Mouse (Mus musculus) E14TG2a.4 (cell line): Measurements from ENCODE around the gene Trmt11.

Experiments used
- H3K27me3 ChIP-seq: 2 replicates; pipeline ENCODE4 v1.6.1; 2014; ENCODE audit warnings: low read length, control low read depth; ENCODE audit not compliant: insufficient read depth
- H3K36me3 ChIP-seq: 2 replicates; pipeline ENCODE4 v1.6.1; 2014; ENCODE audit warnings: low read length, control low read depth; ENCODE audit not compliant: insufficient read depth
- H3K4me1 ChIP-seq: replicated peaks from 2 replicates; pipeline ENCODE4 v1.6.1; 2014; ENCODE audit warnings: low read depth, low read length, control low read depth
- H3K4me3 ChIP-seq: replicated peaks from 2 replicates; pipeline ENCODE4 v1.5.1; 2014; ENCODE audit warnings: mild to moderate bottlenecking, low read length
- H3K9me3 ChIP-seq: 2 replicates; pipeline ENCODE4 v1.6.1; 2014; ENCODE audit warnings: low read length, control low read depth
- CTCF ChIP-seq: conservative IDR thresholded peaks from 2 replicates; pipeline ENCODE4 v1.5.1; 2014; ENCODE audit warnings: low read length
- NANOG ChIP-seq: IDR thresholded peaks from 2 replicates; pipeline ENCODE4 v1.6.1; 2014; ENCODE audit warnings: borderline replicate concordance, low read length, mixed read lengths
- POU5F1 ChIP-seq: IDR thresholded peaks from 2 replicates; pipeline ENCODE4 v1.6.1; 2014; ENCODE audit warnings: low read length, borderline replicate concordance

Trmt11 gene

GRCm38 (mm10) chr10:30585691-30586090, 14.9 kb downstream of the Trmt11 start:
- H3K27me3 ChIP-seq = no peaks in the 10 kb centered on the region
- TF ChIP-seq POU5F1 (no peak), CTCF (no peak), NANOG (no peak)
- peaks cover 7% of the 10 kb centered on the region for H3K4me1 ChIP-seq
- no peaks in the 10 kb centered on the region for H3K9me3 ChIP-seq
- H3K36me3 ChIP-seq = peaks cover 70% of the 10 kb centered on the region
- H3K4me3 ChIP-seq = no peak overlapping the region

DNA sequence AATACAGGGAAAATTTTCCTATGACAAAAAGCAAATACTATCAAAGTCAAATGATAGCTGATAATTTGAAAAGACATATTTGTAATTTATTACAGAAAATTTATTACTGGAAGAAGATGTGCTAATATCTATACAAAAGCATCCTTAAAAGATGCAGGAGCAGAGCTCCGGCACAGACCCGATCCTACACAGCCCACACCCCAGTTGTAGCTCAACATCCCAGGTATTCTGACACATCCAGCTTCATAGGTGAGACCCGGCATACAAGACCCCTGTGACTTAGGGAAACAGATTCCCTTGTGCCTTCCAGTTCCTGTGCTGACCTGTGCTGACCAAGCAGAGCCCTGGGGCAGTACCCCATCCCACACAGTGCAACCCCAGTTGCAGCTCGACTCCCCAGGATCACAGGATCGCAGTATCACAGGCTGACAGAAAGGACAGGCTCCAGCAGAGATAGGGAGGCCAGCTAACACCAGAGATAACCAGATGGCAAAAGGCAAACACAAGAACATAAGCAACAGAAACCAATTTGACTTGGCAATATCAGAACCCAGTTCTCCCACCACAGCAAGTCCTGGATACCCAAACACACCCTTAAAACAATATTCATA, 22.8 kb downstream of the Trmt11 start:
- Histone ChIP-seq H3K4me1 (no peaks in the 10 kb centered on the region), H3K9me3 (peaks cover 14% of the 10 kb centered on the region), H3K4me3 (no peak overlapping the region), H3K27me3 (no peaks in the 10 kb centered on the region), H3K36me3 (peaks cover 37% of the 10 kb centered on the region)
- TF ChIP-seq CTCF (no peak), POU5F1 (no peak)

DNA sequence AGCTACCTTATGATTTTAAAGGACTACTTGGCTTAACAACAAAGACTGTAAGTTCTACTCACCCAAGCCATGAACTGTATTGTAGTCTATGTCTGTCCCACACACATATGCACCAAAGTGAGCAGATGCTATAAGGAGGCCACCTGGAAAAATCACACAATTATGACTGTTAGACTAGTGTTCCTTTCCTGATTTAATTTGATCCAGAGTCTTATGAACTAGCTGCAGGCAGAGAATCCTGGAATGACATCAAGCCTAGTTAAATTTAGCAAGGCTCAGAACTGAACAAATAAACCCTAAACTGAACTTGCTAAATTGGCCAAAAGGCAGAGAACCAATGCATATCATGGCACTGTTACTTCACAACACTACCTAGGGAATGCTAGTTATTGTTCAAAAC, 34.2 kb downstream of the Trmt11 start:
- peaks cover 76% of the 10 kb centered on the region for H3K36me3 ChIP-seq
- no peak for TF ChIP-seq CTCF
- no peak for TF ChIP-seq POU5F1
- no peak for TF ChIP-seq NANOG
- no peaks in the 10 kb centered on the region for H3K4me1 ChIP-seq
- peaks cover 25% of the 10 kb centered on the region for H3K9me3 ChIP-seq
- no peak overlapping the region for H3K4me3 ChIP-seq
- H3K27me3 ChIP-seq = no peaks in the 10 kb centered on the region

DNA sequence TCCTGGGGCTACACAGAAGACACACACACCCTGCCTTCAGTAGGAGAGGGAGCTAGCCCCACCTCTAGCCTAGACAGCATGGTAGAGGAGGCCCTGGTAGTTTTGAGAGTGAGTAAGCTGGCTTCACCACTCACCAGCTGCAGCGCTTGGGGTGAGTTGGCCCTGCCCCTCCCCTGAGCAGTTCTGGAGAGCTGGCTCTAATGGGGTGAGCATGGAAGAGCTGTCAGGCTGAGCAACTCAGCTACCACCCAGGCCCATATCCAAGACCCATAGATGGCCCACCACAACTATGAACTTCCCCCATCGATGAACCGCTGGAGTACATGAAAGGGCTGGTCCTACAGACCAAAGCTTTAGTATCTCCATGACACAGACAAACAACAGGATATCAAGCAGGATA, 35.9 kb downstream of the Trmt11 start:
- H3K9me3 ChIP-seq = peaks cover 26% of the 10 kb centered on the region
- H3K27me3 ChIP-seq = no peaks in the 10 kb centered on the region
- no peak for TF ChIP-seq POU5F1
- no peak for TF ChIP-seq NANOG
- no peak for TF ChIP-seq CTCF
- H3K4me3 ChIP-seq = no peak overlapping the region
- H3K4me1 ChIP-seq = no peaks in the 10 kb centered on the region
- H3K36me3 ChIP-seq = peaks cover 86% of the 10 kb centered on the region

- H3K36me3 ChIP-seq = peaks cover 71% of the 10 kb centered on the region
- H3K4me3 ChIP-seq = no peak overlapping the region
- no peak for TF ChIP-seq CTCF
- TF ChIP-seq NANOG = no peak
- TF ChIP-seq POU5F1 = no peak
- no peaks in the 10 kb centered on the region for H3K4me1 ChIP-seq
- no peaks in the 10 kb centered on the region for H3K9me3 ChIP-seq
- no peaks in the 10 kb centered on the region for H3K27me3 ChIP-seq
These were observed 44.6 kb downstream of the Trmt11 start for GRCm38 (mm10) chr10:30555686-30556578.

GRCm38 (mm10) chr10:30552377-30552776, 48.2 kb downstream of the Trmt11 start:
- H3K4me3 ChIP-seq = no peak overlapping the region
- H3K27me3 ChIP-seq = no peaks in the 10 kb centered on the region
- no peak for TF ChIP-seq CTCF
- no peak for TF ChIP-seq POU5F1
- no peak for TF ChIP-seq NANOG
- H3K9me3 ChIP-seq = no peaks in the 10 kb centered on the region
- peaks cover 64% of the 10 kb centered on the region for H3K36me3 ChIP-seq
- H3K4me1 ChIP-seq = no peaks in the 10 kb centered on the region; the same call in 1 of the 2 replicates

- no peak for TF ChIP-seq NANOG
- TF ChIP-seq POU5F1 = no peak
- TF ChIP-seq CTCF = no peak
- Histone ChIP-seq H3K36me3 (peaks cover 61% of the 10 kb centered on the region), H3K27me3 (no peaks in the 10 kb centered on the region)
These were observed 50.6 kb downstream of the Trmt11 start for GRCm38 (mm10) chr10:30549974-30550373.

GRCm38 (mm10) chr10:30538538-30538815, 62.1 kb downstream of the Trmt11 start:
- H3K4me3 ChIP-seq = no peak overlapping the region
- no peak for TF ChIP-seq NANOG
- TF ChIP-seq POU5F1 = no peak
- no peak for TF ChIP-seq CTCF

More at GRCm38 (mm10) chr10:30549974-30550373, 50.6 kb downstream of the Trmt11 start:
- H3K4me1 ChIP-seq = no peaks in the 10 kb centered on the region; the same call in 1 of the 2 replicates
- H3K4me3 ChIP-seq = no peak overlapping the region
- no peaks in the 10 kb centered on the region for H3K9me3 ChIP-seq

More at GRCm38 (mm10) chr10:30538538-30538815, 62.1 kb downstream of the Trmt11 start:
- Histone ChIP-seq H3K9me3 (no peaks in the 10 kb centered on the region), H3K27me3 (no peaks in the 10 kb centered on the region), H3K36me3 (peaks cover 78% of the 10 kb centered on the region), H3K4me1 (peaks cover 11% of the 10 kb centered on the region)
